Mouse (Mus musculus) splenic B cell, adult 2 months (primary cell): Measurements from ENCODE around the gene Fgb.

ENCODE experiments used
- DNase-seq: peaks from one replicate; pipeline ENCODE4 v3.0.0-alpha.2; 2011; ENCODE audit warnings: low read depth, low spot score
- H3K27me3 ChIP-seq: 2 replicates; pipeline ENCODE4 v1.6.1; 2012; ENCODE audit warnings: mild to moderate bottlenecking, low read length, moderate library complexity, mixed read lengths; ENCODE audit not compliant: control insufficient read depth, poor library complexity, insufficient read depth, severe bottlenecking
- H3K36me3 ChIP-seq: 2 replicates; pipeline ENCODE4 v1.6.1; 2012; ENCODE audit warnings: mild to moderate bottlenecking, low read length, moderate library complexity, mixed read lengths; ENCODE audit not compliant: control insufficient read depth, poor library complexity, insufficient read depth, severe bottlenecking

The Fgb gene

DNA sequence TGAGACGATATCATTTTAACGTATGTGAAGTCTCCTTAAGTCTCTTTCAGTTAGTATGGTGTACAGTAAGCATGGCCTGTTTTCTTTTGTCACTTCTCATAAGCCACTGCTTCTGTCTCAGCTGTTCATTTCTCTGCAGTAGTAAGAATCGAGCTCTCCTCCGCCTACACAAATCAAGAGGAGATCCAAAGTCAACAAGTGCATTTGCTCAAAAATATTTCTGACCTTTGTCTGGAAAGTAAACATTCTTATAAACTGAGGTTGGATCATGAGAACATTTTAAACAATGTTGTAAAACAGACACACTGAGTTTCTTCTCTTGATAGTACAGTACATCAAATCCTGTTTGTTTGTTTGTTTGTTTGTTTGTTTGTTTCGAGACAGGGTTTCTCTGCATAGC lies 998 bp upstream of the Fgb start:
- DNase-seq = no peak
- H3K27me3 ChIP-seq = 0 out of 2 replicates have a peak, but pooled peaks cover 2% of the 10 kb centered on the region
- no peaks in the 10 kb centered on the region for H3K36me3 ChIP-seq

GRCm38 (mm10) chr3:83046649-83047048 lies 3.0 kb downstream of the Fgb start:
- H3K36me3 ChIP-seq = no peaks in the 10 kb centered on the region
- H3K27me3 ChIP-seq = no peaks in the 10 kb centered on the region
- DNase-seq = no peak

DNA sequence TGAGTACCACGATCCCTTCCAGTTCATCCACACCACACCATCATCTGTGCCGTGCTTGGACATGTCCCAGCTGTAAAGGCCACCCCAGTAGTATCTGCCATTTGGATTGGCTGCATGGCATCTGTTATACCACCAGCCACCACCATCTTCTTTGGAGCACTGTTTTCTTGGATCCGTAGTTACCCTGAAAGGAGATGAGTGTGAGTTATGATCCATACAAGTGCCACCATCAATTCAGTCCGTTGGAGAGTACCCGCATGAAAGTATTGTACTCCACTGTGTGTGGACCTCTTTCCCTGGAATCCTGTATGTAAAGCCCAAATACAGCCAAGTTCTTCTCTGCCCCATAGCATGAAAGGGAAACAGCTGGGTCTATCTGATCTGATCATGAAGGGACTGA lies 7.2 kb downstream of the Fgb start:
- DNase-seq = no peak
- no peaks in the 10 kb centered on the region for H3K27me3 ChIP-seq
- no peaks in the 10 kb centered on the region for H3K36me3 ChIP-seq

- no peaks in the 10 kb centered on the region for H3K36me3 ChIP-seq
- no peaks in the 10 kb centered on the region for H3K27me3 ChIP-seq
- no peak for DNase-seq
These were observed 10.0 kb downstream of the Fgb start for GRCm38 (mm10) chr3:83039666-83040065.

GRCm38 (mm10) chr3:83038865-83039264 lies 10.8 kb downstream of the Fgb start:
- Histone ChIP-seq H3K36me3 (no peaks in the 10 kb centered on the region), H3K27me3 (no peaks in the 10 kb centered on the region)
- no peak for DNase-seq

- no peak for DNase-seq
- Histone ChIP-seq H3K27me3 (no peaks in the 10 kb centered on the region), H3K36me3 (no peaks in the 10 kb centered on the region)
These were observed 15.9 kb downstream of the Fgb start for GRCm38 (mm10) chr3:83033801-83034200.

DNA sequence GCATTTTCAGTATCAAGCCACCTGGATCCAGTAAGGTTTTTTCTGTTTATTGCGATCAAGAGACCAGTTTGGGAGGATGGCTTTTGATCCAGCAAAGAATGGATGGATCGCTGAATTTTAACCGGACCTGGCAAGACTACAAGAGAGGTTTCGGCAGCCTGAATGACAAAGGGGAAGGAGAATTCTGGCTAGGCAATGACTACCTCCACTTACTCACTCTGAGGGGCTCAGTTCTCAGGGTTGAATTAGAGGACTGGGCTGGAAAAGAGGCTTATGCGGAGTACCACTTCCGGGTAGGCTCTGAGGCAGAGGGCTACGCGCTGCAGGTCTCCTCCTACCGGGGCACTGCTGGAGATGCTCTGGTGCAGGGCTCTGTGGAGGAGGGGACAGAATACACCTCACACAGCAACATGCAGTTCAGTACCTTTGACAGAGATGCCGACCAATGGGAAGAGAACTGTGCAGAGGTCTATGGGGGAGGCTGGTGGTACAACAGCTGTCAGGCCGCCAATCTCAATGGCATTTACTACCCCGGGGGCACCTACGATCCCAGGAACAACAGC lies 16.8 kb downstream of the Fgb start:
- no peaks in the 10 kb centered on the region for H3K27me3 ChIP-seq
- H3K36me3 ChIP-seq = no peaks in the 10 kb centered on the region
- DNase-seq = no peak

- H3K36me3 ChIP-seq = no peaks in the 10 kb centered on the region
- DNase-seq = no peak
- no peaks in the 10 kb centered on the region for H3K27me3 ChIP-seq
These were observed 19.3 kb downstream of the Fgb start for GRCm38 (mm10) chr3:83030331-83030730.

DNA sequence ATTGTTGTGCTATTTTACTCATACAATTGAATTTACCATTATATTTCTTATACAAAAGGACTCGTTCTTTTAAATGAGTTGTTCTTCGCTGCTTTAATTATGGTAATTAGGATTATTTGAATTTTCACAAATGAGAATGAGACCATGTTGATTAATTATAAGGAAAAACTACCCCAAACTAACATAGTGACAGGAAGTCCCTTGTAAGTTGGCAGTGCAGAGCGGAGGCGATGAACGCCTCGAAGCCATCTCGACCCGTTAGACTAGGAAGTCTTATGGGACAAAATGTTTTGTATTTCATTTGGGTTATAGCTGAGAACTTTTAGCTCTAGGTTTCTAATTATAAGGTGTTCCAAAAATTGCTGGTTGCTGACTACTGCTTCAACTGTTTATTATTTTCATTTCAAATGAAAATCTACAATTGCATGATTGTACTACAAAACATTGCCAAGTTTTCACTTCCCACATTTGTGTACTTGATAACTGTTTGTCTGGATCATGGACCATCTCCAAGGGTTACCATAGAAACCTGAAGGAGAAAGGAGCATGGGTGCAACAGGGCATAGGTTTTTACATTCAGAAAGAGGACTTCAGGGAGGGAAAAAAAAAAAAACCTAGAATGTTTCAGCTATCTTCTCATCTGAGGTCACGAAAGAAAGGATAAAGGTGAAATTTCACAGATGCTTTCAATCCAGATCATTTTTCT lies 22.0 kb downstream of the Fgb start:
- DNase-seq = no peak
- Histone ChIP-seq H3K36me3 (no peaks in the 10 kb centered on the region), H3K27me3 (no peaks in the 10 kb centered on the region)

GRCm38 (mm10) chr3:83025475-83026301 lies 24.0 kb downstream of the Fgb start, which contains the start of gene Fga:
Fga (plus strand) TSS chr3:83026076.
- DNase-seq = no peak
- H3K36me3 ChIP-seq = no peaks in the 10 kb centered on the region
- H3K27me3 ChIP-seq = no peaks in the 10 kb centered on the region

DNA sequence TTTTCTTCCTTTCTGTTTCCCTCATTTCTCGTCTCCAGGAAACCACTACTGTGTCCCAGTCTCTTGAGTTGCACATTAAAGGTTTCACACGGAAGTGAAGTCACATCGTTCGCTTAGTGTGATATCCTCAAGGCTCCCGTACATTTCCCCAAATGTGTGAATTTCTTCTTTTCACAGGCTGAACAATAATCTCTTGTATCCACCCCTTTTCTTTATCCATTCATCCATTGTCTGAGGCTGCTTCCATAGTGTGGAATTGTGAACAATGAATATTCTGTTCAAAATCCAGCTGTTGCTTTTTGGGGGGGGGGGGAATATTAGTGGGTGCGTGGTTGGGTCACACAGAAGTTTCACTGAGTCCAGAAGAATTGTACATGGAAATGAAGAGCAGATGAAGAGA lies 24.6 kb downstream of the Fgb start:
- DNase-seq = no peak
- Histone ChIP-seq H3K36me3 (no peaks in the 10 kb centered on the region), H3K27me3 (no peaks in the 10 kb centered on the region)

GRCm38 (mm10) chr3:83021176-83021575 lies 28.5 kb downstream of the Fgb start:
- no peak for DNase-seq
- no peaks in the 10 kb centered on the region for H3K36me3 ChIP-seq
- no peaks in the 10 kb centered on the region for H3K27me3 ChIP-seq

GRCm38 (mm10) chr3:83020387-83020786 lies 29.3 kb downstream of the Fgb start:
- no peaks in the 10 kb centered on the region for H3K27me3 ChIP-seq
- no peak for DNase-seq

DNA sequence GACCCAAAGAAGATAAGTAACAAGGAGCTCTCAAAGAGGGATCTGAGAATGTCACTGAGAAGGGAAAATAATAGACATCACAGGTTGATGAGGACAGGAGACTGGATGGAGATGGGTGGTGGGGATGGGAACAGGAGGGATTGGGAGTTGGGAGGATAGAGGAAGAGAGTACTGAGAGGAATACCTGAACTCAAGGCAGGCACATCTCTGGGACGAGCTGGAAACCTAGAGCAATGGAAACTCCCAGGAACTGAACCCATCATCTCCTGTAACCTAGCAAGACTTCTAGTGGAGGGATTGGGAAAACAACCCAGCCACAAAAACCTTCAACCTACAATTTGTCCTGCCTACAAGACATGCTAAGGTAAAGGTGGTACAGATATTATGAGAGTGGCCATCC lies 33.4 kb downstream of the Fgb start:
- Histone ChIP-seq H3K27me3 (no peaks in the 10 kb centered on the region; the same call in 1 of the 2 replicates), H3K36me3 (no peaks in the 10 kb centered on the region)
- no peak for DNase-seq

More at GRCm38 (mm10) chr3:83020387-83020786, 29.3 kb downstream of the Fgb start:
- H3K36me3 ChIP-seq = no peaks in the 10 kb centered on the region

GRCm38 (mm10) chr3:83013951-83014350 lies 35.7 kb downstream of the Fgb start:
- Histone ChIP-seq H3K36me3 (no peaks in the 10 kb centered on the region), H3K27me3 (no peaks in the 10 kb centered on the region; the same call in 1 of the 2 replicates)
- DNase-seq = no peak
